Mouse (Mus musculus) cerebellum, postnatal 25 days (tissue): Measurements from ENCODE around the gene 1110059G10Rik.

Experiments used
- DNase-seq, 2 experiments: peaks; one replicate each; pipeline ENCODE4 v3.0.0; 2021; ENCODE audit warnings: mixed read lengths in 2 of 2

The 1110059G10Rik gene

DNA sequence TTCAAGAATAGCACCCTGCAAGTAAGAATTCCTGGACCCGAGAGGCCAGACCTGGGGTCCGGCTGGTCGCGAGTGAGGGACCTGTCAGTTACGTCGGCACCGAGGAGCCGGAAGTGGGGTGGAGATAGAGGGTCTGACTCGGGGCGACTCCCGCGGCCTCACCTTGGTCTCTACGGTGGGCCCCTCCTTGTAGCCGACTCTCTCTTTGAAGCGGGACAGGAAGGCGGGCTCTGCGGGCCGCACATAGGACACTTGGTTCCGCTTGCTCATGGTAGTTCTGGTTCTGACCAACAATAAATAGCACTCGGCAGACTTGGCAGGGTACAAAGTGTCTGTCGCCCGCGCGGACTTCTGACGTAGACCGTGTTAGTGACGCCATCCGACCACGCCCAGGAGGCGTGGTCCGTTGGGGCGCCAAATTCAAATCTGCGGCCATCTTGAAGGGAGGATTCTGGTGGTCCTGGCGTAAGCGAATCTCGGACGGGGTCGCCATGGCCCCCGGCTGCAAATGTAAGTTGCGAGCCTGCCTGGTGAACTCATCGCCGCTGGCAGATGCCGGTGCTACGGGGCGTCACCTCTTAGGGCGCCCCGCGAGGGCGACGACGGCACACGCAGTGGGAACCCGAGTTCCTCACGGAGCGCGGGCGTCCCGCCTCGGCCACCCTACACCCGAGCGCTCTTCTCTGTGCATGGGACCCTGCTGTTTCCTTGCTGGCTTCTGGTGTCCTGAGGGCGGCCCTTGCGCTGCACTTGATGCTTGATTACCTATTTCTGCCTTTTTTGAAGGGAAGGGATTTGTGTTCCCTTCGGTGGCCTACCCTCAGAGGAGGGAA, at the start of gene 1110059G10Rik, which contains the start of gene Kif15:
Gene 1110059G10Rik, minus strand, starts transcription at position 358 of the 833 bp plus-strand sequence.
Gene Kif15, plus strand, starts transcription at position 404 of the 833 bp plus-strand sequence.
- peak; percentile 95 to 96 for DNase-seq

DNA sequence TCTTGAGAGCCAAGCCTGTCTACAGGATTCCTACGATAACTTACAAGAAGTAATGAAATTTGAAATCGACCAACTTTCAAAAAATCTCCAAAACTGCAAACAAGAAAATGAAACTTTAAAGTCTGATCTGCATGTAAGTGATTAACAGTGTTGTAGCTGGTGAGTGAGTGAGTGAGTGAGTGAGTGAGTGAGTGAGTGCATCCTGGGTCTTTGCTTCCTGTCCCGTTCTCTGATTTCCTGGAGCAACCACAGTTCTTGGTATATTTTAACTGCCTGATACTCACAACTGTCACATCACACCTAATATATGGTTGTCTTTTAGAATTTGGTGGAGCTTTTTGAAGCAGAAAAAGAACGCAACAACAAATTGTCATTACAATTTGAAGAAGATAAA, 48.4 kb upstream of the 1110059G10Rik start:
- no peak for DNase-seq

DNA sequence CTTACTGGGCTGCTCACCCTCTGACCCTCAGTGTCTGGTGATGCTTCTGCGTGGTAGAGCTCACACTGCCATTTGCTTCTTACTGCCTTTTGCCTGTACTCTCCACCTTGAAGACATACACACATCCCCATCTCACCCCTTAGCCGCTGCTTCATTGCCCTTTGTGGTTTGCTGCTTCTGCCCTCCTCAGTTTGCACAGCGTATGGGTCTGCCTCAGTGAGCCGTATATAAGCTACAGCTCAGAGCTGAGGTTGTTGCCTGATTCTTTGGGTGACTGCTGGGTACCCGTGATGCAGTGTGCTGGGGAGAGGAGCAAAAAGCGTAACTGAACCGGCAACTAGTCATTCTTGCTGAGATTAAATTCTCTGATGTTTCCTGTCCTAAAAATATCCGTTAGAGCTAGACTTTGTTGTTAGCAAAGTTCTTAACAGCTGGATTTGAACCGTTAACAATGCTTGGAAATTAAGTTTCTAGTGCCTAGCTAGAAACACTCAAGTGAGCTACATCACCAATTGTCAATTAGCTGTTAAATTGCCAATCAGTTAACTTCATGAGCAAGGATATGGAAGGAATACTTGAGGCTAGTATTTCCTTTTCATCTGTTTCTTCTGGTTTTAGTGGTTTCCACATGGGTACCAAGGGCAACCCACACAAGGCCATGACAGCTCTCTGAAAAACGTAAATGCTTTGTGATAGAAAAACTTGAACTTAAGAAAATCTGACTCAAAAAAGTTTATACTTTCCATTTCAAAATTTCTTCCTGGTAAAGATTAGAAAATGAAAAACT, 47.8 kb upstream of the 1110059G10Rik start:
- no peak for DNase-seq

DNA sequence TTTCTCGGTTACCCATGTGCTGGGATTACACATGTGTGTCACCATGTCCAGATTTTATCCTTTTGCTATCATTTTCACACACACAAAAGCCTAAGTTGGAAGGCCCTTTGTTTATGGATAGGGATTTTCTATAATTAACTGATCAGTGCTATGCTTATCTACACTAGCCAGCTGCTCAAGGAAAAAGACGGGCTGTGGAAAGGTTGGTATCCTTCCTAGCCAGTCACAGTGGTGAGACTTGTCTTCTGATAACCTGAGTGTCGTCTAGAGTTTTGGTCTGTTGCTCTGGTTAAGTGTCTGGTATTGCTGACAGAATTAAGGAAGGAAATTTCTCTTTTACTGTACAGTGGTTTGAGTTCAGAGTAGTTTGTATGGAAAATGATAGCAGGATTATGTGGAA, 21.9 kb downstream of the 1110059G10Rik start:
- no peak for DNase-seq

DNA sequence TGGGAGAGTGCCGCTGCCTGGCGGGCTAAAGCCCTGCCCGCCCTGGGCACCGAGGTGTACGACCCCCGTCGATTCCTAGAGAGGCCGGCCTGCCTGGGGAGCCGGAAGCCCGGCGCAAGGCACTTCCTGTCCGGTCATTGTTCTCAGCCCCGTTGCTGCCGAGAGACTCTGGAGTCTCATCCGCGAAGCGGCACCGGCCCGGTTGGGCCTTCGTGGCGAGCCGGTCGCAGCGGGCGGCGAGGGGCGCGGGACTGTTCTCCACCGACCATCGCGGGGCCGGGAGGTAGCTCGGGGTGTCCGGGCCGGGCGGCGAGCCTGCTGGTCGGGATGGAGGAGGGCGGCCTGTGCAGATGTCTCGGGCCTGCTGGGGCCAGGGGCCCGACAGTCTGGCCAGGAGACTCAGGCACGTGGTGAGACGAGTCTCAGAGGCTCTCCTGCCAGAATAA, 27.8 kb downstream of the 1110059G10Rik start, which contains the start of gene Zfp105:
Gene Zfp105, plus strand, starts transcription at position 137 of the 446 bp plus-strand sequence.
- DNase-seq: peak; percentile 83 to 85

DNA sequence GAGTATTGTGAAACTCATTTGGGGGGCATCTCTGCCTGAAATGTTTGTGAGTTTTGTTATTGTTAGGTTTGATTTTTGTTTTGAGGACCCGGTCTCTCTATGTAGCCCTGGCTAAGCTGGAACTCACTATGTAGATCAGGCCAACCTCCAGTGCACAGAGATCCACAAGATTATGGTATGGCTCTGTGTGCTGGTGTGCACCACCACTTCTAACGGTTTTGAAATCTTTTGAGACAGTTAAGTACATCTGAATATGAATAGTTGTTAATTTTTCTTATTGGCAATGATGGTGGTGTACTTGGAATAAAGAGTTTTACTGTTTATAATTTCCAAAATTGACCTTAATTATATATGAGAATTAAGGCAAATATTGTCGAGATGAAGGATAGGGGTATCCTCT, 28.4 kb downstream of the 1110059G10Rik start:
- DNase-seq: no peak

DNA sequence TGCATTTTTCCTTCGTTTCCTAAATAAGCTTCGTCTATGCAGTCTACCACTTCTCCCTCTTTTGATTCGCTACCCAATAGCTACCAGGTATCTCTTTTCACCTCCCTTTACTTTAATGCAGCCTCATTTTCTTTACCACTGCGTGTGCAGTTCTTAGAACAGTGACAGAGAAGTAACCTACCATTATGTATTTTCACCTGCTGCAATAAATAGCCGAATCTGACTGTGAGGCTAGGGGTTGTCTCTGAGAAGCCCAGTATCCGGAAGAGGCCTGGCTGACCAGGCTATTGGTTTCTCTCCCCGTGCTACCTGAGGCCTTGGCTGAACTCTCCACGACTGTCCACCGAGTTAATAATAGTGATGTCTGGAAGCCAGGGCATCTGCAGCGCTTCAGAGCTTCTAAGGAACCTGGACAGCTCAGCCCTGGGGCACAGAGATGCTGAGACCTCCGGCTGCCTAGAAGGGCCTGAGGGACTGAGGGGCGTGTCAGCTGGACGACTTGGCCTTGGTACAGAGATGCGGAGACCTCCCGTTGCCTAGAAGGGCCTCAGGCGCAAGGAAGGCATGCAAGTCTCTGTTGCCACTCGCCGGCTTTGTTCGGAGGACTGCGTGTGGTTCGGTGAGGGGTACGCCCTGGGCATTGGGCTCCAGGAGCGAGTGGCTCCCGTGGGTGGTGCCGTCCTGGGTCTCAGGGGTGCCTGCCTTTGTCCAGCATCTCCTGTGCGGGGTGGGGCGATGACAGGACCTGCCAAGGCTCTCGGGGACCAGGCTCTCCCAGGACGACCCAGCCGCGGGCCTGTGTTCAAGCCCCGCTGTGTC, 47.9 kb downstream of the 1110059G10Rik start:
- DNase-seq: peak; percentile 83 to 85

DNA sequence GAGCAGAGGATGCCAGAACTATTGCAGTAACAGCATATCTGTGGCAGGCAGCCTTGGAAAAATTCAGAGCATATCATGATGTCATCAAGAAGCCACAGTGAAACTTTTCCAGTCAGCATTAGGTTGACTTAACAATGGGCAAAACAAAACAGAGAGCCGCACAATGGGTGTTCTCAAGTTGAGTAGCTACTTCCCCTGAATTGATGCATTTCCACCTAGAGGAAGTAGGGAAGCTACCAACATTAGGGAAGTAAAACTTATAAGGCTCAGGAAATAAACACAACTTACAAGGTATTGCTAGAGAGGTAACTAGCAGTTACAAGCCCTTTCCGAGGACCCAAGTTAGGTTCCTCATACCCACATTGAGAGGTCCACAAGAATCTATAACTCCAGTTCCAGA, 49.8 kb downstream of the 1110059G10Rik start:
- no peak for DNase-seq
